Mouse (Mus musculus) mesoderm, embryonic 11.5 days (tissue): ENCODE results near the gene AC124502.3.

Experiments
- DNase-seq: peaks from one replicate; pipeline ENCODE4 v3.0.0-alpha.2; 2012; ENCODE audit warnings: low read depth, low spot score

AC124502.3 gene

DNA sequence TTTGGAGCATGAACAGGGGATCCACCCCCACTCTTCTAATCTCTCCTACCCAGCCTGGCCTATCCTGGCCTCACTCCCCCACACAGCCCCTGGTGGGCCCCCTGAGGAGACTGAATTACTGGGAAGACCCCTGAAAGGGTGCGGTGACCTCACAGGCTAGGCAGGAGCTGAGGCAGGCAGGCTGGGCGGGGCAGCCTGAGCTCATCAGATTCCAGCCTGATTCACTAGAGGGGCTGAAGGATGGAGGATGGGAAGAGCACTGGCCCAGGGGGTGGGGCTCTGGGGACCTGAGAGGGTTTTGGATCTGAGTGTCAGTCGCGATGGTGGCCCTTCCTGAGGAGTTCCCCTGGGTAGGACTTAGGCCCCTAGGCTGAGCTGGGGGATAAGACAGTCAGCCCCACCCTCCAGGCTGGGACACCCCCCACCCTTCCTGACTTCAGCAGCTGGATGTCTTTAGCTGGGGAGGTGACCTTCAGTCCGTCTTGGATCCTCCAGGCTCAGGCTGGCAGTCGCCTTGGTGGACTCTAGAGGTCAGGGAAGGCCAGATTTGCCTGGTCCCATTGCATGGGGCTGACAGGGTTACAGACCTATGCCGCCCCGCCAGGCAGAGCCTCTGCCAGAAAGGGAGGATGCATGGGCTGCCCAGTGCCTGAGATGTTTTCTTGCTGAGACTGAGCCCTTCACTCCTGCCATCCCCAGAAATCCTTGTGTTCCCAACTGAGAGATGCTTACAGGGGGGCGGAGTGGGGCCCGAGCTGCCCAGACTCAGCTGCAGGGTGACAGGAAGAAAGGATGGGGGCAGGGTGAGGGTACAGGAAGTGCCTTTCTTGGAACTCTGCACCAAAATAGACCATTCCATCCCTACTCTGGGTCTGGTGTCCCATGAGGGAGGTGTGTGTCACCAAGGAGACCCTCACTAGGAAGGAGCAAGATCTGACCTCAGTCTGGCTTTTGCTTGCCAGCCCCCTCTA, 20.4 kb downstream of the AC124502.3 start:
- no peak for DNase-seq

DNA sequence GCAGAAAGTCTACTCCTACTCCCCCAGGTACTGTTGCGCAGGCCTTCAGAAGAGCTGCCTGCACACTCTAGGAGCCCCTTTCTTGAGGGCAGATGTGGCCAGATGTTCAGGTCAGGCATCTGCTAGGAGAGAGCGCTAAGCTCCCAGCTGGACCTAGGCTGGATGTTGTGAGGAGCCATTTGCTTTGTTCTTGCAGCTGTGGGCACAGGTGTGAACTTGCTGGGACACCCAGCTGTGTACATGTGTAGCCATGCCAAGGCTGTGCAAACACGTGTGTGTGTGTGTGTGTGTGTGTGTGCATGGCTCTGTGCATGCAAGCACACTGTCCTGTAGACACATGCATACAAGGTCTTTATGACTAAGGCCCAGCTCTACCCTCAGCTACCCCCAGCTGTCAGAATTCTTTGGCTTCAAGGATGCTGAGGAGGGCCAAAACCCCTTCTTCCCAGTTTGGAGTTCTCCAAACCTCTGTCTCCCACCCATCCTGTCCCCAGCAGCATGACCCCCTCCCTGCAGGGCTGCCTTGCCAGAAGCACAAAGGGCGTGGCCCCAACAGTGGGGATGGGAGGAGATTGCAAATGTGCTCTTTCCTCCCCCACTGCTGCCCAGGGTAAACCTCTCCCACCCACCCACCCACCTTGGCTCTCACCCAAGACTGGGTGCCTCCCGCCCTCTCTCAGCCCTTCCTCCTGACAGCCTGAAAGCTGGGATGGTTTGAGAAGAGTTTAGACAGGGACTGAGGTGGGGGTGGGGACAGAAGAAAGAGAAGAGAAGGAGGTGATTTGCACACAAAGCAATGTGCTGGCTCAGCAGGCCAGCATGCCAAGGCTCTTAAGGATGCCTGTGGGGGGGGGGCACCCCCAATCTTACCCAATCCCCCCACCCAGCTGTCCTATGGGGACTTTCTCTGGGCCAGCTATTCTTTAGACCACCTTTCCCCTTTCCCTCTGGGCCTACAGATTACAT, 22.0 kb downstream of the AC124502.3 start:
- DNase-seq: no peak

GRCm38 (mm10) chr19:5062041-5062440, 23.4 kb downstream of the AC124502.3 start:
- no peak for DNase-seq

- no peak for DNase-seq
These were observed 23.8 kb downstream of the AC124502.3 start for GRCm38 (mm10) chr19:5062446-5062845.

GRCm38 (mm10) chr19:5065104-5065503, 26.4 kb downstream of the AC124502.3 start:
- no peak for DNase-seq

DNA sequence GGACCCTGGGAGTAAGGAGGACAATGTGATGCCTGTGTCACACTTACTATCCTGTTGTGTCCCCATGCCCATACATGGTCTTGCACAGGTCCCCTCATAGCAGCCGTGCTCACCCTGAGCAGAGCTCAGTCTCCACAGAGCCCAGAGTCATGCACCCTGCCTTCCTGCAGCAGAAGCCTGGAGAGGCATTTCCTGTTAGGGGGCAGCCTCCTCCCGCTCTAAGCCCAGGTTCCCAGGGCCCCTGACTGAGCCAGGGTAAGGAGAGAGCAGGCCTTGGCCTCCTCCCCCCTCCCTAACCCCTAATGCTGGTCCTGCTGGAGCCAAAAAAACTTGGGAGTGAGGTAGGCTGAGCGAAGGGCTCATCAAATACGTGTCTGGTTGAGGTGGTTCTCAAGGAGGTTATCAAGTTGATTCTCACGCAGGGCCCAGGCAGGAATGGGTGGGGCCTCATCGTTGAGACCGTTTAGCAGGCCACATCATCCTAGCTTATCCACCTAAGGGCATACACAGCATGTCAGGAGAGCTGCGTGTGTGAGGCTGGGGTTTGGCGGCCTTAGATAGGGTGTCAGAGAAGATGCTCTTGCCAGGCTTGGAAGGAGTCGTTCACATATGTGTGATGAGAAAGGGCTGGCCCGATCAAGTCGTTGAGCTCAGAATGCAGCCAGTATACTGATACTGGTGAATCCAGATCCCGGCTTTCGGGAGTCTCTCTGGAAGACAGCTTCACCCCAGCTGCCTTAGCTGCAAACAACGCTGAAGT, 28.5 kb downstream of the AC124502.3 start:
- DNase-seq: no peak

- DNase-seq: peak; percentile 68
These were observed 29.3 kb downstream of the AC124502.3 start, which contains the start of gene Cd248 for GRCm38 (mm10) chr19:5067867-5068569. Gene Cd248 (plus strand): TSS chr19:5068078.

GRCm38 (mm10) chr19:5068570-5069234, 30.0 kb downstream of the AC124502.3 start:
- no peak for DNase-seq

DNA sequence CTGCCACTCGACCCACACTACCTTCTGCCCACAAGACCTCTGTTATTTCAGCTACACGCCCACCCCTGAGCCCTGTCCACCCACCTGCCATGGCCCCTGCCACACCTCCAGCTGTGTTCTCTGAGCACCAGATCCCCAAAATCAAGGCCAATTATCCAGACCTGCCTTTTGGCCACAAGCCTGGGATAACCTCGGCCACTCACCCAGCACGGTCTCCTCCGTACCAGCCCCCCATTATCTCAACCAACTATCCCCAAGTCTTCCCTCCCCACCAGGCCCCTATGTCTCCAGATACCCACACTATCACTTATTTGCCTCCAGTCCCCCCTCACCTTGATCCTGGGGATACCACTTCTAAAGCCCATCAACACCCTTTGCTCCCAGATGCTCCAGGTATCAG, 30.8 kb downstream of the AC124502.3 start:
- DNase-seq: no peak

GRCm38 (mm10) chr19:5069978-5070377, 31.3 kb downstream of the AC124502.3 start:
- no peak for DNase-seq

DNA sequence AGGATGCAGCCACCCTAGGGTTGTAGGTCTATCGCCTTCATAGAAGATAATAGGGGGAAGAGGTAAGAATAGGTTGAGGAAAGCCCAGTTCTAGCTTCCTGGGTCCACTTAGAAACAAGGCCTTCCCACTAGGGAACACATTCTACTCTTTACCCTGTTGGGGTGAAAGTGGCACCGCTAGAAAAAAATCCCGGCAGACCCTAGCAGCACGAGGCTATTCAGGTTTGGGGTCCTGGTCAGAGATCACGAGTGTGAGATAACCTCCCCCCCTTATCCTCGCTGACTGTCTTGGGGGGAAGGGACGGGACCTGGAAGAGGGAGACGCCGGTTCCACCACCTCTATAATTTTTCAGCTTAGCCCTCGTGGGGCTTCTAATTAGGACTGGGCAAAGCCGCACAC, 32.4 kb downstream of the AC124502.3 start:
- no peak for DNase-seq

- DNase-seq: peak; percentile 96
These were observed 33.1 kb downstream of the AC124502.3 start for GRCm38 (mm10) chr19:5071545-5072369.

DNA sequence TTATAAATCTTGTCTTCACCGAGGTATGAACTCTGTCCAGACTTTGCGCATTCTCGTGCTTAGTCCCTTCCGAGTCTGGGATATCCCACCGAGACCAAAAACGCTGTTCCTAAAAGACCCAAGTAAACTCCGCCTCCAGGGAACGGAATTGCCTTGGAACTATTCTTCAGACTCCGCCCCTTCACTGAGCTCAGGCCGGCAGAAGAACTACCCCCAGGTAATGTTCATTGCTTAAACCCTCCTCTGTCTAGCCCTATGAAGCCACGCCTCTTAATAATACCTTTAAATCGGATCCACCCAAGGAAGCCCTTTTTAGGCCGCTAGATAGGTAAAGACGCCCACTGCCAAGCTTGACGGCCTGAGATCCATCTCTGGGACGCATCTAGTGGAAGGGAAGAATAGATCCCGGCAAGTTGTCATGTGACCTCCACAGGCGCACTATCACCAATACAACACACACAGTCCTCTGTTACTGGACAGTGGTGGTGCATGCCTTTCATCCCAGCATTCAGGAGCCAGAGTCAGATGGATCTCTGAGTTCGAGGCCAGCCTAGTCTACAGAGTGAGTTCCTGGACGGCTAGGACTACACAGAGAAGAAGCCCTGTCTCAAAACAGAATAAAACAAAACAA, 33.8 kb downstream of the AC124502.3 start:
- peak; percentile 77 for DNase-seq

GRCm38 (mm10) chr19:5073028-5073427, 34.3 kb downstream of the AC124502.3 start:
- peak; percentile 81 for DNase-seq

- DNase-seq: no peak
These were observed 34.8 kb downstream of the AC124502.3 start for GRCm38 (mm10) chr19:5073518-5073917.

- DNase-seq: no peak
These were observed 40.6 kb downstream of the AC124502.3 start for GRCm38 (mm10) chr19:5079279-5079678.

- DNase-seq: no peak
These were observed 43.3 kb downstream of the AC124502.3 start for GRCm38 (mm10) chr19:5082005-5082404.

GRCm38 (mm10) chr19:5082596-5082995, 43.9 kb downstream of the AC124502.3 start:
- DNase-seq: no peak
